Mouse (Mus musculus) testis, adult 2 months (tissue): ENCODE measurements around the gene A930004D18Rik.

Experiments
- CTCF ChIP-seq: fragments of 200-500 bp; IDR thresholded peaks from 2 replicates; pipeline ENCODE4 v1.5.1; 2012; ENCODE audit warnings: low read depth, mild to moderate bottlenecking, inconsistent platforms, low read length, moderate library complexity; ENCODE audit not compliant: control insufficient read depth, insufficient read depth, insufficient replicate concordance
- POLR2A ChIP-seq: fragments of 200-500 bp; IDR thresholded peaks from 2 replicates; pipeline ENCODE4 v1.6.1; 2012; ENCODE audit warnings: low read depth, mild to moderate bottlenecking, inconsistent platforms, low read length, moderate library complexity; ENCODE audit not compliant: control insufficient read depth

- TF ChIP-seq CTCF (no peak), POLR2A (no peak)
Measured at GRCm38 (mm10) chr2:18032538-18032895, 5.0 kb downstream of the A930004D18Rik start.
